Mouse (Mus musculus) cerebellum, adult 9-10 months (tissue): ENCODE measurements at regions not wholly inside any gene's neighbourhood (a gene's known extent, or its start where the extent isn't known, plus 50 kb on each side); places are given as distances from the start of the nearest gene placed in this dataset.

Source experiments
- DNase-seq: peaks from one replicate; pipeline ENCODE4 v3.0.0; 2022

- DNase-seq, result no peak
Observed at GRCm38 (mm10) chr8:77870264-77870663, 146.0 kb upstream of the Ednra start.

DNA sequence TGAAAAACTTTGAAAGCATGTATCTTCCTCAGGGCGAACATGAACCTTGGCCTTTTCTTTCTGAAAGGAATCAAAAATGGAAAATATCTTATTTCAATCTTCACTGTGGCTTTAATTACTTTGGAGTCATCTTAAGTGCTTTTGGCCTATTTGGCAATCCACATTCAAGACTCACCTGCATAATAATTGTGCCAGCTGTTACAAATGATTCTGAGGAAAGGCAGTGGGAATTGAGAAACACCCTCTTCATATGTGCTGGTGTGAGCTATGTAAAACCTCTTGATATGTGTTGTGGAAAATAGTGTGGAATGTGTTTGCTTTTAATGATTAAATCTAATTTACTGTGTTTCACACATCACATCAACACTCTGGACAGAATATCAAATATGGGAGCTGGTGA is 148.5 kb upstream of the Ednra start:
- no peak for DNase-seq

- no peak for DNase-seq
Observed at GRCm38 (mm10) chr8:77919776-77920175, 195.5 kb upstream of the Ednra start.

- DNase-seq, result no peak
Observed at GRCm38 (mm10) chr8:77921868-77922267, 197.6 kb upstream of the Ednra start.

DNA sequence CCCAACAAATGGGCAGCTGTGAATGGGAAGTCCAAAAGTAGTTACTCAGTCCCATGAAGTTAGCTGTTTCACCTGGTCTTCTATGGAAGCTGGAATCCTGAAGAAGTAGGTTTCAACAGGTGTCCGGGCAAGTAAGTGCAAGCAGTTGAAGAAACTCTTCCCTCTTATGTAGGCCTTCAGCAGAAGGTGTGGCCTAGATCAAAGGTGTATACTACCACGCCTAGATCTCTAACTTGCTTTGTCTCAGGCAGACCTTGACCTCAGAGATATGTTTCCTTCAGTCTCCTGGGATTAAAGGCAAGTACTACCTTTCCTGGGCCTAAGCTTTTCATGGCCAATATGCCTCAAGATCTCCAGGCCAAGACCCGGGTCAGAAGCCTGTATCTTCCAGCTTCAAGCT is 223.4 kb upstream of the Ednra start:
- no peak for DNase-seq

GRCm38 (mm10) chr8:77949640-77950039 is 225.4 kb upstream of the Ednra start:
- DNase-seq, result no peak

GRCm38 (mm10) chr8:77958814-77959372 is 234.6 kb upstream of the Ednra start:
- no peak for DNase-seq

DNA sequence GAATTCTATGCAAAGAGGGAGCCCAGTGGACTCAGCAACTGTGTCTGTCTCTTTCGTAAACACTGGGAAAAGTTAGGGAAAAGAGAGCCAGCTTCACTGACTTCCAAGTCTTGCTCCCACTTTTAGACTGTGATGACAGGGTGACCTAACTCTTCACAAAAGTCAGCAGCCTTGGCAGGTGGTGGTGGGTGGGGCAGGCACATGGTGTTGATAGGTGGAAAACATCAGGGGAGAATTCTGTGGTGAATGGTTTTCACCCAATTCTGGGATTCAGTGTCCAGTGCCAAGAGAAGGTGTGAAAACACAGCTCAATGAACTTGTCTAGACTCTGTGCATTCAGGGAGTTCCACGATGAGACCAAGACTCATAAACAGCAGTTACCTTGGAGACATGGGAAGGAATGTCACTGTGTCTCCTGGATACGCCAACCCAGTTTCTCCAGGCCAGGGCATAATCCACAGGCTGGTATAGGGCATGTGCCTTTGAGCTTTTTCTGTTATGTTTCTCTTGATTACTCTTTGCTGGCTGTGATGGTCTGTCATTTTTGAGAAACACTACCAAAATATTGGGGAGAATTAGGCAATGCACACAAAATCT is 238.9 kb upstream of the Ednra start:
- DNase-seq, result no peak

- no peak for DNase-seq
Observed at GRCm38 (mm10) chr8:77970378-77970777, 242.7 kb upstream of the Ttc29 start.

DNA sequence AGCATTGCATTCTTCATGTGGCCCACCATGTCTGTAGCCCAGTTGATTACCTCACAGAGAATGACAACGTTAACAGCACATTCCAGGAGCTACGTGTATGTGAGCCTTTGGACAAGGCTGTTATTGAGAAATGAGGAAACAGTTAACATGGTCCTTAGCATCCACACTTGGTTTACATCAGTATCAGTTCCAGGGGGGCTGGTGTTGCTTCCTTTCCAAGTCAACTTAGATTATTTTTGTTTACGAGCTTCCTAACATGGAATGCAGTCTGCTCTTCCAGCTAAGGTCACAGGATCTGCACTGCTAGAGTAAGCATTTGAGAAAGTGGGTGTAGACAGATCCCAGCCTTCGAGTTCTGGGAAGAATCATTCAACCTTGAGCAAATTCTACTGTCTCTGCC is 239.4 kb upstream of the Ttc29 start:
- no peak for DNase-seq

DNA sequence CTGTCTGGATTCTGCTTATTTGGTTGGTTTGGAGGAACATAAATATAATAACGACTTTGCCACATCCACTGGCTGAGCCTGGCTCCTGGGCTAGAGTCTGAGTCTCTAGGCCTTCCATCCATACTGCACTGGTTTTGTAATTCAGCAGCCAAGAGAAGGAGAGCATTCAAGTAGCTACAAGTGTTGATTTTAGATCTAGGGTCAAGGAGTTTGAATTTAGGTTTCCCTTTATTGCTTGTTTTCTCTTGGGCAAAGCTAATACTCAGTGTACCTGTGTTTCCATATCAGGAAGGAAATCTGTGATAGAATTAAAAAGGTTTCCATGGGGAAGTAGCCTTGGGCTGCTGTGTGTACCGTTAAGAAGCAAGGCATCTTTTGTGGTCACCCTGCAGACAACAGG is 234.0 kb upstream of the Ttc29 start:
- DNase-seq, result no peak

GRCm38 (mm10) chr8:77980701-77981100 is 232.4 kb upstream of the Ttc29 start:
- DNase-seq, result no peak

GRCm38 (mm10) chr8:77982031-77982430 is 231.1 kb upstream of the Ttc29 start:
- DNase-seq, result no peak

DNA sequence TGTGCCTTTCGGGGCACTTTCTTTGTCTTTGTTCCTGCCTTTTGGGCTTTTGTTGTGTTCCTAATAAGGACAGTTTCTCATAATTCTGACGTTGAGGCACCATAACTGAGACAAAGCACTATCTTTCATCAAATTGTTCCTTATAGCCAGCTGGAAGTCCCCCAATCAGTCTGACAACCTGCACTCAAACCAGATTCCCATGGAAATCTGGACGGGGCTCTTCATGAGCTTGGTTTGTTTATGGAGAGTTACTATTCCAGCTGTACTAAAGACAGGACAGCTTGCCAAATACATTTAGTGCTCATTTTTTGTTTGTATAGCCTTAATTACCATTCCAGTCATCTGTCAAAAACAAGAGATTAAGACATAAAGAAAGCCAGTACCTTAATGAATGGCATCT is 229.6 kb upstream of the Ttc29 start:
- DNase-seq, result no peak

DNA sequence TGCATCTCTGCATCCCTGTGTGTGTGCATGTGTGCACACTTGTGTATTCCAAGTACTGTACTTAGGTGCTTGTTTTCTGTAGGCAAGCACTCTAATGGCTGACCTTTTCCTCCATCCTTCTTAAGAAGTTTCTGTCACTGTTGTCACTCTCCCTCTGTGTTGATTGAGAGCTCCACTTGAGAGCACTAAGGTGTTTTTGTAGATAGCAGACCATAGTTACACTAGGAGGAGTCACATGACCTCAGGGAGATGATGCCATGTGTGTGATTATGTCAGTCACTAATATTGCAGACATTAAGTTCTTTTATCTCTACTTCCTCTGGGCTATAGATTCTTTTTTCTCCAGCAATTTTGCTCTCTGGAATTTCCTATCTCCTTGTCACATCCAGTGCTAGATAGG is 225.9 kb upstream of the Ttc29 start:
- DNase-seq, result no peak

GRCm38 (mm10) chr8:77988291-77989056 is 224.6 kb upstream of the Ttc29 start:
- no peak for DNase-seq

GRCm38 (mm10) chr8:77991050-77991449 is 222.0 kb upstream of the Ttc29 start:
- DNase-seq, result no peak

GRCm38 (mm10) chr8:78000303-78000702 is 212.8 kb upstream of the Ttc29 start:
- DNase-seq, result no peak

- no peak for DNase-seq
Observed at GRCm38 (mm10) chr8:78001656-78002055, 211.4 kb upstream of the Ttc29 start.

DNA sequence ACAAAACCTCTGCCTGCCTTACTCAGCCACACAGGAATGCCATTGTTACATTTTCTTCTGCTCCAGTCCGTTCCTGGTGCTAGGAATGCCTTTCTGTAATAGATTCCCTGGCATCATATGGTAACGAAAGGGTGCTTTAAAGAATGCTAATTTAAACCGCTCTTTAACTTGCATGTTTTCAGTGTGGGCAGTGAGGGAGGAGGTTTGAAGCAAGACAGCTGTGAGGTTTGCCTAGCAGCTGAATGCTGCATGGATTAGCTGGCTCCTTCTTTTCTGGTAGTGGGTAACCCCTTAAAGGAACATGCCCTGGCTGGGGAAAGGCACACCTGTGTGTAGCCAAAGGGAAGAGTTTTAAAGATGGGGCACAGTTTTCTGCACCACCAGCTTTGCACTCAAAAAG is 211.0 kb upstream of the Ttc29 start:
- DNase-seq, result no peak

DNA sequence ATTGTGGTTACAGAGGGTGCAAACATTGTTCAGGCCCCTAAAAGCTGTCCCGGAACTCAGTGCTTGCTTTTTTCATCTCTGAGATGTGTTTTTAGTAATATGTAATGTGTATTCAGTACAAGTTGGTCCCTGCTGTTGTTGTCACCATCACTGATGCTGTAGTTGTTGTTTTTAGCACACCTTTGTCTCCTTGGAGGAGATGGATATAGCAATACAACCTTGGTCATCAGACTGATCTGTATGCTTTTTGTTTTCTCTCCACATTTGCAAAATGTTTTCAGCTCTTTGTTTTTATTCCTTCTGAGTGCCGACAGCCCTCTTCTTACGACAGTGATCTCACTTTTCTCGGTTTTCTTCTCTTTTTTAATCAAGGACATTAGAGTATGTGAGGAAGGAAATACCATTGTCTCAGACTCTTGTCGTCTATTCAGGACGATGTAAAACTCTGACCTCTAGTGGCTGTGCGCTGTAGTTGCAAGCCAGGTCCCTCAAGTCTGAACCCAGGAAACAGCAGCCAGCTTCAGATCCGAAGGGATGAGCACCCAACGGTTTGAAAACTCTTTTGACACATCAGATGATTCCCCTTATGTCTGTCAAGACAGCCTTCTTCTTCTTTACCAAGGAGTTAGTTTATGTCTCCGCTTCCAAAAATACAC is 209.1 kb upstream of the Ttc29 start:
- DNase-seq, result peak; percentile 52

- DNase-seq, result no peak
Observed at GRCm38 (mm10) chr8:78004891-78005290, 208.2 kb upstream of the Ttc29 start.

DNA sequence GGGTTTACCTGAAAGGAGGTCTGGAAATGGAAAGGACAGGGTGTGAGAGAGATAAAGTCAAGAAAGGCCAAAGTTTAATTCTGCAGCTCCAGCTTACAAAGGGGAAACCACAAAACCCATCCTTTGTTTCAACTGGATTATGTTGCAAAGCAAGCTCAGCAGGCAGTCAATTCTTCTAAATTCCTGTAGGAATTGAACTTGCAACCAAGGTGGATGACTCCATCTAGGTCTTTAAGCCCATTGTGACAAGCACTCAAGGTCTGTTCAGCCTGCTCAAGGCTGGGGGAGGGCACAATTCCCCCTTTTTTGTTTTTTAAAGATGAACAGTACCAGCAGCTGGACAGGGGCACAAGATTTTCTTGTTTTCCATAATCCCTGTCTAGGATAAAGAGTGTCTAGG is 200.0 kb upstream of the Ttc29 start:
- no peak for DNase-seq
